Mouse (Mus musculus) forebrain, embryonic 11.5 days (tissue): ENCODE measurements around the gene Paics. TPM values are rescaled to one million over a fixed set of nuclear protein-coding genes. Genes with fewer than 3 reads are reported as not detected.

Source experiments
- ATAC-seq: fragments of 200-750 bp; cut with Nextera tagmentation; replicated peaks from 2 replicates; pipeline ENCODE4 v1.8.0; 2017; ENCODE audit warnings: moderate TSS enrichment; ENCODE audit not compliant: low FRiP score
- DNase-seq: peaks from one replicate; pipeline ENCODE4 v3.0.0-alpha.2; 2017; ENCODE audit warnings: low spot score
- H3K27ac ChIP-seq: fragments of 300-500 bp; sonication (generic); 2 replicates; pipeline ENCODE4 v1.5.1; 2014; ENCODE audit warnings: low read depth, low read length
- H3K27me3 ChIP-seq: fragments of 300-500 bp; sonication (generic); 2 replicates; pipeline ENCODE4 v1.6.1; 2014; ENCODE audit warnings: mild to moderate bottlenecking, low read length, mixed read lengths; ENCODE audit not compliant: control insufficient read depth, insufficient read depth
- H3K36me3 ChIP-seq: fragments of 300-500 bp; sonication (generic); 2 replicates; pipeline ENCODE4 v1.6.1; 2014; ENCODE audit warnings: mild to moderate bottlenecking, low read length, moderate library complexity, mixed read lengths; ENCODE audit not compliant: control insufficient read depth, insufficient read depth
- H3K4me1 ChIP-seq: fragments of 300-500 bp; sonication (generic); replicated peaks from 2 replicates; pipeline ENCODE4 v1.6.1; 2014; ENCODE audit warnings: low read length, mixed read lengths; ENCODE audit not compliant: control insufficient read depth, insufficient read depth
- H3K4me2 ChIP-seq: fragments of 300-500 bp; sonication (generic); 2 replicates; pipeline ENCODE4 v1.6.1; 2014; ENCODE audit warnings: low read depth, mild to moderate bottlenecking, low read length, moderate library complexity, mixed read lengths; ENCODE audit not compliant: severe bottlenecking
- H3K4me3 ChIP-seq: fragments of 300-500 bp; sonication (generic); 2 replicates; pipeline ENCODE4 v1.5.1; 2014; ENCODE audit warnings: low read depth, low read length
- H3K9ac ChIP-seq: fragments of 300-500 bp; sonication (generic); 2 replicates; pipeline ENCODE4 v1.6.1; 2014; ENCODE audit warnings: low read length
- H3K9me3 ChIP-seq: fragments of 300-500 bp; sonication (generic); 2 replicates; pipeline ENCODE4 v1.6.1; 2016; ENCODE audit warnings: low read length, mixed read lengths; ENCODE audit not compliant: control insufficient read depth
- WGBS: fragments of 180-500 bp; shearing (Covaris S2); extraction: QIAGEN DNeasy Blood & Tissue Kit; methylation state at CpG from one replicate; pipeline ENCODE4 v1.1.7; 2014; 5-methylcytosine and 5-hydroxymethylcytosine counted together
- polyA plus RNA-seq: library from polyadenylated mRNA; unstranded; fragments of >200 nt; fragmentation: Nextera tagmentation; extraction: Ambion mirVana; gene quantifications from 2 replicates; pipeline ENCODE4 v1.2.1, GENCODE M21; 2014

The Paics gene
- polyA plus RNA-seq, 1 experiment from 2014 or later: 462 TPM

DNA sequence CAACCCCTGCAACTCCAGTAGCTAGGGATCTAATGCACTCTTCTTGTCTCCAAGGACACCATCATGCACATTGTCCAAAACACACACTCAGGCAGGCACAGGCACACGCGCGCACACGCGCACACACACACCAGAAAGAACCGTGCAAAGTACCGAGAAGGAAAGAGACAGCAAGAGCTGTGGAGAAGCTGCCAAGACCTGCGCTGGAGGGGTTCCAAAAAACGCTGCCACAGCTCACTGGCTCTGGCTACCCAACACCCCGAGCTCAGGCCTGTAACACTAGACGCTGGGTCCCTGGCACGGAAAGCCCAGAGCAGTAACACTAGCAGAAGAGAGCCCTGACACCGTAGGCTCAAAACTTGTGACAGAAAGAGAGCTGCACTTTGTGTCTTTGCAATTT lies 27.7 kb upstream of the Paics start:
- 96% methylated on average over 13 of the region's 13 CpGs for WGBS
- Histone ChIP-seq H3K27ac (no peak overlapping the region), H3K4me2 (no peak overlapping the region), H3K4me3 (no peak overlapping the region), H3K9ac (no peak overlapping the region), H3K36me3 (peaks cover 19% of the 10 kb centered on the region), H3K9me3 (peaks cover 4% of the 10 kb centered on the region; the same call in 1 of the 2 replicates), H3K4me1 (no peaks in the 10 kb centered on the region), H3K27me3 (no peaks in the 10 kb centered on the region)
- ATAC-seq (no peak), DNase-seq (no peak)

DNA sequence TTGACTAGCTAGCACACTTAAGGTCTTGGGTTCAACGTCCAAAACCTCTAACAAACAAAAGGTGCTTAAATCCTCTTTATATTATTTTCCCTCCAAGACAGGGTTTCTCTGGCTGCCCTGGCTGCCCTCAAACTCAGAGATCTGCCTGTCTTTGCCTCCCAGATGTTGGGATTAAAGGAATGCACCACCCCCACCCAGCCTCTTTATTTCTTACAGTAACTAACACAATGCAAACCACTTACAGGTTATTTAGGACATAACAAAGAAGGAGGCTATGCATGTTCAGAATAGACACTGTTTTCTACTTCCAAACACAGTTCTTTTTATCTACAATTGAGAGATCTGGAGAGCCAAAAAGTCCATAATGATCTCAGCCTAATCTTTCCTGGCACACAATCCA lies 26.8 kb upstream of the Paics start:
- Histone ChIP-seq H3K36me3 (peaks cover 19% of the 10 kb centered on the region), H3K9ac (no peak overlapping the region), H3K27me3 (no peaks in the 10 kb centered on the region), H3K4me1 (no peaks in the 10 kb centered on the region), H3K4me3 (no peak overlapping the region), H3K9me3 (peaks cover 4% of the 10 kb centered on the region; the same call in 1 of the 2 replicates), H3K27ac (no peak overlapping the region), H3K4me2 (no peak overlapping the region)
- no peak for DNase-seq
- whole genome bisulfite sequencing: 82% methylated on average over 1 of the region's 1 CpGs
- ATAC-seq: no peak

DNA sequence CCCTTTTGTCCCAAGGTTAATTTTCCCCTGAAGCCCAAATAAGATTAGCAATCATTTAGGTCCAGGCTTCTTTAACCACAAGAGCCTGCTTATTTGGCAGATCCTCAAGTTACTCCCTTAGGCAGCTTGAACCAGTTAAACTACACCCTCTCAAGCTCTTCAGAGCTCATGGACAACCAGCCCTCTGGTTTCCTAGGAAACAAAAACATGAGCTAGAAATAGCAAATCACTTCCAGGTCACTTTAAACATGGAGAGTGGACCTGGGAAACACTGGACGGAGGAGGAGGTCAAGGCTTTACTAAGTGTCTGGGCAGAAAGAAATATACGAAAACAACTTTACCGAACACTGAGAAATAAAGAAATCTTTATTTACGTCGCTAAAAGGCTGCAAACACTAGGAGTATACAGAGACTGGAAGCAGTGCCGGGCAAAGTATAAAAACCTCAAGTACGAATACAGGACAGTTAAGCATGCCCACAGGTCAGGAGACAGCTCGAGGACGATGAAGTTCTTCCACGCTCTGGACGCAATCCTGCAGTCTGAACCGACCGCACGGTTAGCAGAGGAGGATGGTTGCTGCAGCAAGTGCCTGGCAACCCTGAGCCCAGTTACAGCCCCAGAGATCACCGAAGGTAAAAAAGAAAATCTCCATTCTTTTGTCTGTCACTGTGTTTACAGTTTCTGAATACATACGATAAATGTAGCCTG lies 22.8 kb upstream of the Paics start:
- H3K4me2 ChIP-seq: no peak overlapping the region
- WGBS: 84% methylated on average over 16 of the region's 16 CpGs
- H3K36me3 ChIP-seq: peaks cover 19% of the 10 kb centered on the region
- DNase-seq (no peak), ATAC-seq (no peak)
- no peaks in the 10 kb centered on the region for H3K4me1 ChIP-seq
- H3K9me3 ChIP-seq: peaks cover 4% of the 10 kb centered on the region; the same call in 1 of the 2 replicates
- H3K4me3 ChIP-seq: no peak overlapping the region
- H3K9ac ChIP-seq: no peak overlapping the region
- no peak overlapping the region for H3K27ac ChIP-seq
- H3K27me3 ChIP-seq: no peaks in the 10 kb centered on the region

DNA sequence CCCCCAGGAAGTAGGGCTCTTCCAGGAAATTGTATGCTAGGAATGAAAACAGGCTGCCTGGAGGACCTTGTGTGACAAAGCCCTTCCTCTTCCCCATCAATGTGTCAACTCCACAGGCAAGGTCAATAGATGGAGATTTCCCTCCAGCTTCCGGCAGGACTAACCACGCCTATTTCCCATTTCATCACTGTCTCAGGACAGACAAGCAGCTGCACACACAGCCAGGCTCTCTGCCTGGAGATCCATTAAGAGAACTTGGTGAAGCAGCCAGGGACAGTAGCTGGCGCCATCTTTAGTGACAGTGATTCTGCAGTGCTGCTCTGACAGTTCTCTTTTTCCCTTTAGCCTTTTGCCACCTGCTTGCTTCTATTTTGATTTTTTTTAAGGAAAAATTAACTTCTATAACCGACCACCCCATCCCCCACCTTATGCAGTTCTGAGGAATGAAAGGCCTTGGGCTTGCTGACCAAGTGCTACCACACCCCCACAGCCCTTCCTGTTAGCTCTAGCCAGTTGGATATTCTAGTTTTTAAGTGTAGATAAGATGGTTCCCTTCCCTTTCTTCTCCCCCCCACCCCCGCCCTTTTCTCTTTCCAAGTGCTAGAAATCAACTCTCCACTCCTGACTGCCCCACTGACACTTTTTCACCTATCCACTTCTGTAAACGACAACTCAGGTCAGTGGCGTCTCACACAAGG lies 21.8 kb upstream of the Paics start:
- no peaks in the 10 kb centered on the region for H3K4me1 ChIP-seq
- peaks cover 4% of the 10 kb centered on the region; the same call in 1 of the 2 replicates for H3K9me3 ChIP-seq
- WGBS: 87% methylated on average over 7 of the region's 7 CpGs
- no peak overlapping the region for H3K9ac ChIP-seq
- H3K4me2 ChIP-seq: no peak overlapping the region
- H3K36me3 ChIP-seq: peaks cover 19% of the 10 kb centered on the region
- no peaks in the 10 kb centered on the region for H3K27me3 ChIP-seq
- no peak overlapping the region for H3K4me3 ChIP-seq
- ATAC-seq (no peak), DNase-seq (no peak)
- no peak overlapping the region for H3K27ac ChIP-seq

DNA sequence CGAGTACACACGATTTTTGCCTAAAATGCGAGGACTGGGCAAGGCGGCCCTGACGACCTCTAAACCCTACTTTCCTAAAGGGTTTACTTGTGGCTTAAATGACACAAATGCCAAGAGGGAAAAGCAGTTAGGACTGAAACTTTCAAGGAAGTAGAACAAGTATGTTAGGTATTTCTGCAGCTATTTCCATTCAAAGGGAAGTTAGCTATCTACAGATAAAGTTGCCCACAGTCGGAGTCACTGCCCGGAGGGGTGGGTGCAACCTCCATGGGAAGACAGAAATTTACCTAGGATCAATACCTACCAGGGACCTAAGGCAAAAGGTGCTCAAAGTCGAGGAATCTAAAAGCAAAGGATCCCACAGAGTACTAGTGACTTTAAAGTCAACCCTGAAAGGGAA lies 11.4 kb upstream of the Paics start:
- DNase-seq (no peak), ATAC-seq (no peak)
- H3K4me3 ChIP-seq: no peak overlapping the region
- WGBS: 97% methylated on average over 8 of the region's 8 CpGs
- H3K9ac ChIP-seq: no peak overlapping the region
- peaks cover 9% of the 10 kb centered on the region; the same call in 1 of the 2 replicates for H3K36me3 ChIP-seq
- no peaks in the 10 kb centered on the region for H3K4me1 ChIP-seq
- no peak overlapping the region for H3K4me2 ChIP-seq
- peaks cover 5% of the 10 kb centered on the region; the same call in 1 of the 2 replicates for H3K9me3 ChIP-seq
- H3K27me3 ChIP-seq: no peaks in the 10 kb centered on the region
- H3K27ac ChIP-seq: no peak overlapping the region

DNA sequence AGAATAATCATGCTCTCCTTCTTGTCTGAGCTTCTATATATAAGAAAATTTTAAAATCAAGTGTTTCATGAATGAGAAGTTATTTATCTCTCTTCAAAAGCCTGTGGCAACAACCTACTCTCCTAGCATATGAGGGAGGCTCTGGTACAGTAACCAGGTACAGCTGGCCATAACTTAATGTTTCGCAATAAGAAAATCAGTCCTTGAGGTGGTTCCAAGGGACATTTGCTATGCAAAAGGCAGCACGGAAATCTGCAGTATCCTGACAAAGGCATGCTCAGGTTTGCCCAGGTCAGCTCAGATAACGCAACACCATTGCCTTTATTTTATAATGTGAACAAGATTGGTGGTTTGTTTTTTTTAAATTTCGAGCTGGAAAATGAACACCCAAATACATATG lies 9.1 kb upstream of the Paics start:
- 92% methylated on average over 4 of the region's 4 CpGs for WGBS

DNA sequence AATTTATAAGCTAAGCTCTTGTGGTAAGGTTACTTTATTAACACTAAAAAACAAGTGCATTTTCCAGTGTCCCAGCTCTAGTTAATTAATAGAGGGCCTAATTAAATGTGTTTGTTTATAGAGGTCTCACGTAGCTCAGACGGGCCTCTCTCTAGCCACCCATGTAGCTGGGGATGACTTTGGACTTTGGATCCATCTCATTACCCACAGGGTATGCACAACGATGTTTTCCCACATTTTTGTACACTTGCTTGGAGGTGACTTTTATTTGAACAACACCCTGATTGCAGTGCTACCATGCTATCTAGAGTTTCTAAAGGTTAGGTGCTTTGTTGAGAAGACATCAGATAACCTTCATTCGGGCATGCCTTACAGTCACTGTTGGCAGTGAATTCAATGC lies 8.6 kb upstream of the Paics start:
- no peaks in the 10 kb centered on the region for H3K4me1 ChIP-seq
- H3K9me3 ChIP-seq: peaks cover 5% of the 10 kb centered on the region; the same call in 1 of the 2 replicates
- H3K9ac ChIP-seq: no peak overlapping the region
- WGBS: 88% methylated on average over 4 of the region's 4 CpGs
- no peak overlapping the region for H3K4me3 ChIP-seq
- no peaks in the 10 kb centered on the region for H3K27me3 ChIP-seq
- ATAC-seq (no peak), DNase-seq (no peak)
- no peak overlapping the region for H3K4me2 ChIP-seq
- H3K27ac ChIP-seq: no peak overlapping the region
- H3K36me3 ChIP-seq: peaks cover 9% of the 10 kb centered on the region; the same call in 1 of the 2 replicates

More for the DNA sequence above, 9.1 kb upstream of the Paics start:
- Histone ChIP-seq H3K4me3 (no peak overlapping the region), H3K4me2 (no peak overlapping the region), H3K27me3 (no peaks in the 10 kb centered on the region), H3K9me3 (peaks cover 5% of the 10 kb centered on the region; the same call in 1 of the 2 replicates), H3K4me1 (no peaks in the 10 kb centered on the region), H3K9ac (no peak overlapping the region), H3K36me3 (peaks cover 9% of the 10 kb centered on the region; the same call in 1 of the 2 replicates), H3K27ac (no peak overlapping the region)
- DNase-seq: no peak
- no peak for ATAC-seq

DNA sequence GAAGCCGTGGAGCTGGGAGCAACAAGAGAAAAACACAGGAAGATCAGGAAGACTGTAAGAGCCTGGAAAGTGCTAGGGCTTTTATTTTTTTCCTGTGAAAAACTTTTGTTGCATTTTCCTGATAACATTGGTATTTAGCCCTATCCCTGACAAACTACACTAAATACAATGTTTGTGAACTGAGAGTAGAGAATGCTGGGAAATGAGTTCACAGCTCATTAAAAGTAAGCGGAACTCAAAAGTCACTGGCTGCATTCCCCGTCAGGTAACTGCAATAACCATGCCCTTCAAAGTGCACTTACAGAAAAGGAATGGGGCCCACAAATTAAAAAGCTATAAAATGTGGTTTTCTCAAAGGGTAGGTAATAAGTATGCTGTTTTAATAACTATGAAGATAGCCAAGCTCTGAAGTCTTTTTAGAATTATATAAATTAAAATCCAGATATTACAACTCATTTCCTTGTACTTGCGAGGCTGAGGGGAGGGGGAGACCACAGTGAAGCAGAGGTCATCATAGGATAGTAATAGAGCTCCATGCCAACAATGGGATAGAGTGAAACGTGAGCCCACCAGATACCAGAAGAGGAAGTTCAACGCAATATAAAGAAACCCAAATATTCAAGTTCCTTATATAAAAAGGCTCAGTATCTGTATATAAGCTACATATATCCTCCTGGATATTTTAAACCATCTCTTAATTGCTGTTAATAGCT lies 6.0 kb upstream of the Paics start:
- H3K9ac ChIP-seq: no peak overlapping the region
- H3K9me3 ChIP-seq: no peaks in the 10 kb centered on the region; the same call in 1 of the 2 replicates
- H3K4me2 ChIP-seq: no peak overlapping the region
- H3K27ac ChIP-seq: no peak overlapping the region
- no peak overlapping the region for H3K4me3 ChIP-seq
- peaks cover 4% of the 10 kb centered on the region; the same call in 1 of the 2 replicates for H3K36me3 ChIP-seq
- ATAC-seq (no peak), DNase-seq (no peak)
- H3K27me3 ChIP-seq: no peaks in the 10 kb centered on the region
- H3K4me1 ChIP-seq: 0 out of 2 replicates have a peak, but pooled peaks cover 3% of the 10 kb centered on the region
- WGBS: 82% methylated on average over 6 of the region's 6 CpGs
